Mouse (Mus musculus): ENCODE results near the gene Agxt2. TPM values are rescaled to one million over a fixed set of nuclear protein-coding genes. Genes with fewer than 3 reads are reported as not detected.

Agxt2 gene
- polyA plus RNA-seq, 1 experiment from 2014 or later: 4.3 TPM

GRCm38 (mm10) chr15:10413656-10414055, 55.3 kb downstream of the Agxt2 start:
- Histone ChIP-seq H3K27me3 (replicated peaks; ENCODE audit: control insufficient read depth, insufficient read depth, low read length) (no peaks in the 10 kb centered on the region), H3K4me2 (no peak overlapping the region), H3K4me1 (replicated peaks; ENCODE audit: control insufficient read depth, insufficient read depth, low read length) (no peaks in the 10 kb centered on the region), H3K9me3 (ENCODE audit: control insufficient read depth, low read length) (no peaks in the 10 kb centered on the region), H3K9ac (ENCODE audit: low read depth, low read length) (no peak overlapping the region), H3K4me3 (ENCODE audit: low read depth, low read length) (no peak overlapping the region), H3K36me3 (ENCODE audit: control insufficient read depth, insufficient read depth, low read length) (no peaks in the 10 kb centered on the region), H3K27ac (ENCODE audit: low read depth, low read length) (no peak overlapping the region)
- WGBS: 87% methylated on average over 6 of the region's 6 CpGs
- ATAC-seq (replicated peaks; ENCODE audit: low FRiP score): no peak
- DNase-seq (ENCODE audit: low spot score): no peak

- Histone ChIP-seq H3K9me3 (ENCODE audit: control insufficient read depth, low read length) (no peaks in the 10 kb centered on the region), H3K27me3 (replicated peaks; ENCODE audit: control insufficient read depth, insufficient read depth, low read length) (no peaks in the 10 kb centered on the region), H3K9ac (ENCODE audit: low read depth, low read length) (no peak overlapping the region), H3K36me3 (ENCODE audit: control insufficient read depth, insufficient read depth, low read length) (no peaks in the 10 kb centered on the region), H3K4me3 (ENCODE audit: low read depth, low read length) (no peak overlapping the region), H3K4me1 (replicated peaks; ENCODE audit: control insufficient read depth, insufficient read depth, low read length) (no peaks in the 10 kb centered on the region), H3K4me2 (no peak overlapping the region), H3K27ac (ENCODE audit: low read depth, low read length) (no peak overlapping the region)
- WGBS: 46% methylated on average over 7 of the region's 7 CpGs
- DNase-seq (ENCODE audit: low spot score) (no peak), ATAC-seq (replicated peaks; ENCODE audit: low FRiP score) (no peak)
These were observed 62.9 kb downstream of the Agxt2 start for GRCm38 (mm10) chr15:10421138-10421784.

- H3K4me3 ChIP-seq (ENCODE audit: low read depth, low read length): no peak overlapping the region
- H3K9ac ChIP-seq (ENCODE audit: low read depth, low read length): no peak overlapping the region
- WGBS: 84% methylated on average over 1 of the region's 1 CpGs
- H3K27ac ChIP-seq (ENCODE audit: low read depth, low read length): no peak overlapping the region
- H3K36me3 ChIP-seq (ENCODE audit: control insufficient read depth, insufficient read depth, low read length): no peaks in the 10 kb centered on the region
- DNase-seq (ENCODE audit: low spot score) (no peak), ATAC-seq (replicated peaks; ENCODE audit: low FRiP score) (no peak)
- no peaks in the 10 kb centered on the region for H3K9me3 ChIP-seq (ENCODE audit: control insufficient read depth, low read length)
- no peaks in the 10 kb centered on the region for H3K4me1 ChIP-seq (replicated peaks; ENCODE audit: control insufficient read depth, insufficient read depth, low read length)
- H3K27me3 ChIP-seq (replicated peaks; ENCODE audit: control insufficient read depth, insufficient read depth, low read length): no peaks in the 10 kb centered on the region
- H3K4me2 ChIP-seq: no peak overlapping the region
These were observed 63.4 kb downstream of the Agxt2 start for GRCm38 (mm10) chr15:10421785-10422144.

- ATAC-seq (replicated peaks; ENCODE audit: low FRiP score) (no peak), DNase-seq (ENCODE audit: low spot score) (no peak)
- Histone ChIP-seq H3K4me2 (no peak overlapping the region), H3K27ac (ENCODE audit: low read depth, low read length) (no peak overlapping the region), H3K9me3 (ENCODE audit: control insufficient read depth, low read length) (no peaks in the 10 kb centered on the region), H3K27me3 (replicated peaks; ENCODE audit: control insufficient read depth, insufficient read depth, low read length) (no peaks in the 10 kb centered on the region), H3K4me3 (ENCODE audit: low read depth, low read length) (no peak overlapping the region), H3K36me3 (ENCODE audit: control insufficient read depth, insufficient read depth, low read length) (no peaks in the 10 kb centered on the region), H3K9ac (ENCODE audit: low read depth, low read length) (no peak overlapping the region), H3K4me1 (replicated peaks; ENCODE audit: control insufficient read depth, insufficient read depth, low read length) (no peaks in the 10 kb centered on the region)
- 93% methylated on average over 6 of the region's 6 CpGs for WGBS
These were observed 67.8 kb downstream of the Agxt2 start for GRCm38 (mm10) chr15:10426124-10426523.

DNA sequence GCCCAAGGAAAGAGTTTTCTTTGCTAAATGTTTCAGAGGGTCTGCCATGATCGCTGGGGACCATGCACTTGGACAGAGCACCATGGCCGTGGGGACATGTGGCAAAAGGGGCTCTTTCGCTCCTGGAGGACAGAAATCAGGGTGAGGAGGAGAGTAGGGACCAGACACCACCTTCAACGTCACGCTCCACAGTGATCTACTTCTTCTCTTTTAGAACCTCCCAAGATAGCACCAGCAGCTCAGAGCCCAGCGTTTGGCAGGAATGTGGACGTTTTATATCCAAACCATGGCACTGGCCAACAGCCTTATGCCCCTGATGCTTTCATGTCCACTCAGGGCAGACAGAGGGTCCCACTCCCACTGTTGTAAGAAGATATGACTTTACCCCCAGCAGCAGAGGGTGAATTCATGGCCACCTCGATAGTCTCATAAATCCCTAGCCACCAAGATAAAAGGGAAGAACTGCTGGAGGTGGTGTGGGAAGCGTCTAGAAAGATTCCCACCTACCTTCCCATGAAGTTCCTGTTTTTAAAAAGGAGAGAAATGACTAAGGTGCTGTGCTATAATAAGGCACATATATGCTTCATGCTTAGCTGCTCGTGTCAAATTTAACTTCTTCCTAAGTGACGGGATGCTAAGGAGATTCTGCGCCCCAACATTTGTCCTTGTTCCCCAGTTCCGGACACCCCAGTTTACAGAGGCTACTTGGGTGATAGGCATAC, 68.4 kb downstream of the Agxt2 start:
- no peaks in the 10 kb centered on the region for H3K4me1 ChIP-seq (replicated peaks; ENCODE audit: control insufficient read depth, insufficient read depth, low read length)
- H3K36me3 ChIP-seq (ENCODE audit: control insufficient read depth, insufficient read depth, low read length): no peaks in the 10 kb centered on the region
- ATAC-seq (replicated peaks; ENCODE audit: low FRiP score): no peak
- no peak overlapping the region for H3K27ac ChIP-seq (ENCODE audit: low read depth, low read length)
- no peak overlapping the region for H3K4me3 ChIP-seq (ENCODE audit: low read depth, low read length)
- H3K27me3 ChIP-seq (replicated peaks; ENCODE audit: control insufficient read depth, insufficient read depth, low read length): no peaks in the 10 kb centered on the region
- no peaks in the 10 kb centered on the region for H3K9me3 ChIP-seq (ENCODE audit: control insufficient read depth, low read length)
- H3K4me2 ChIP-seq: no peak overlapping the region
- 85% methylated on average over 13 of the region's 13 CpGs for WGBS
- no peak overlapping the region for H3K9ac ChIP-seq (ENCODE audit: low read depth, low read length)
- no peak for DNase-seq (ENCODE audit: low spot score)

DNA sequence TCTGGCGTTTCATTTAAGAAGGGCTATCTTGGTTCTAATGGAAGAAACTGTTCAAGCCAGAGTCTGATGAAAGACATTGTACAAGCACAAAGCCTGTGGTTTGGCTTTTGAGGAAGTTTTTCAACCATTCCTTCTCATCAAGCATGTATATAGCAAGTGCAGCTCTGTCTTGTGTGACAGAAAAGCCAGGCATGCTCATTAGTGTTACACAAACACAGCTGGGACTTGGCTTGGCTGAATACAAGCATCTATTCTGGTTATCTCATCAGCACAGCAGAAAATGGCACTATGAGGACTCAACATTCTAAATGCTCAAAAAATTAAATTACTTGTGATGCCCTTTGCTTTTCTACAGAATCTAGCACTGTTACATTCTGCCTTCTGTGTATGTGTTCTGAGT, 78.6 kb downstream of the Agxt2 start:
- no peak overlapping the region for H3K4me3 ChIP-seq (ENCODE audit: low read depth, low read length)
- H3K27me3 ChIP-seq (replicated peaks; ENCODE audit: control insufficient read depth, insufficient read depth, low read length): no peaks in the 10 kb centered on the region
- no peak for ATAC-seq (replicated peaks; ENCODE audit: low FRiP score)
- H3K27ac ChIP-seq (ENCODE audit: low read depth, low read length): no peak overlapping the region
- no peaks in the 10 kb centered on the region for H3K4me1 ChIP-seq (replicated peaks; ENCODE audit: control insufficient read depth, insufficient read depth, low read length)
- H3K36me3 ChIP-seq (ENCODE audit: control insufficient read depth, insufficient read depth, low read length): no peaks in the 10 kb centered on the region
- 75% methylated on average over 1 of the region's 1 CpGs for WGBS
- no peak overlapping the region for H3K9ac ChIP-seq (ENCODE audit: low read depth, low read length)
- no peak overlapping the region for H3K4me2 ChIP-seq
- no peak for DNase-seq (ENCODE audit: low spot score)
- H3K9me3 ChIP-seq (ENCODE audit: control insufficient read depth, low read length): no peaks in the 10 kb centered on the region

- no peak overlapping the region for H3K4me2 ChIP-seq
- DNase-seq (ENCODE audit: low spot score): no peak
These were observed 81.6 kb downstream of the Agxt2 start for GRCm38 (mm10) chr15:10439963-10440362.

DNA sequence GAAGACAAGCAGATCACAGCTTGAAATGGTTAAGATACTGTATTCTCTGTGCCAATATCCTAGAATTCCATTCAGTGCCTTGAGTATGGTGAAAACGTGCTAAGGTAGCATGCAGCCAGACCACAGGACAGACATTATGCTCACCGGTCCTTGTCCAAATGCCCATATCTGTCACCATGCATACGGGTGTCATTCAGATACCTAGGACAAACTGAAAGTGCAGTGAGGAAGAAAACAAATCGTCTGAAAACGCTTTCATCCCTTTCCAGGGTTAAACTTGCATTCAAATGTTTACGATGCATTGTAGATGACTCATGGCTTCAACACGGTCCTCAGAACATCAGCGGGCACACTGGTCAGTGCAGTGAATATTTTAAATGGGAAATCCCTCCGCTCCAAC, 83.2 kb downstream of the Agxt2 start:
- no peaks in the 10 kb centered on the region for H3K4me1 ChIP-seq (replicated peaks; ENCODE audit: control insufficient read depth, insufficient read depth, low read length)
- WGBS: 86% methylated on average over 9 of the region's 9 CpGs
- no peaks in the 10 kb centered on the region for H3K9me3 ChIP-seq (ENCODE audit: control insufficient read depth, low read length)
- no peaks in the 10 kb centered on the region for H3K36me3 ChIP-seq (ENCODE audit: control insufficient read depth, insufficient read depth, low read length)
- H3K4me3 ChIP-seq (ENCODE audit: low read depth, low read length): no peak overlapping the region
- ATAC-seq (replicated peaks; ENCODE audit: low FRiP score) (no peak), DNase-seq (ENCODE audit: low spot score) (no peak)
- H3K4me2 ChIP-seq: no peak overlapping the region
- no peak overlapping the region for H3K27ac ChIP-seq (ENCODE audit: low read depth, low read length)
- H3K27me3 ChIP-seq (replicated peaks; ENCODE audit: control insufficient read depth, insufficient read depth, low read length): no peaks in the 10 kb centered on the region
- H3K9ac ChIP-seq (ENCODE audit: low read depth, low read length): no peak overlapping the region

More at GRCm38 (mm10) chr15:10439963-10440362, 81.6 kb downstream of the Agxt2 start:
- Histone ChIP-seq H3K4me3 (ENCODE audit: low read depth, low read length) (no peak overlapping the region), H3K9me3 (ENCODE audit: control insufficient read depth, low read length) (no peaks in the 10 kb centered on the region), H3K27ac (ENCODE audit: low read depth, low read length) (no peak overlapping the region), H3K36me3 (ENCODE audit: control insufficient read depth, insufficient read depth, low read length) (no peaks in the 10 kb centered on the region), H3K4me1 (replicated peaks; ENCODE audit: control insufficient read depth, insufficient read depth, low read length) (no peaks in the 10 kb centered on the region), H3K27me3 (replicated peaks; ENCODE audit: control insufficient read depth, insufficient read depth, low read length) (no peaks in the 10 kb centered on the region), H3K9ac (ENCODE audit: low read depth, low read length) (no peak overlapping the region)
- WGBS: 79% methylated on average over 6 of the region's 6 CpGs
- no peak for ATAC-seq (replicated peaks; ENCODE audit: low FRiP score)

DNA sequence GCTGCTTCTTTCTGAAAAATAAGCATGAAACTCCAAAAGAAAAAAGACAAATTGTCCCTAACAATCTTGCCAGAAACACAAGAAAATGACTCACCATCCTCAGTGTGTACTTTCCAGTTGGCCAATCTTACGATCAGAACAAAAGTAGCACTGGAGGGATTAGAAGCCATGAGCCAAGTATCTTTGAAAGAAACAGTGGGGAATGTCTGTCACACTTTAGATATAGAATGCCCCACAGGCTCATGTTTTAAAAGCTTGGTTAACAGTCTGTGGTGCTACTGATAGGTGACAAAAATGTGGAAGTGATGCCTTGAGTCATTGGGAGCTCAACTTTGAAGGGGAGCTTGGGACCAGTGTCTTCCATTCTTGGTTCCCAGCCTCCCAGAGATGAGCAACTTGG, 83.9 kb downstream of the Agxt2 start:
- Histone ChIP-seq H3K4me1 (replicated peaks; ENCODE audit: control insufficient read depth, insufficient read depth, low read length) (no peaks in the 10 kb centered on the region), H3K27ac (ENCODE audit: low read depth, low read length) (no peak overlapping the region), H3K4me2 (no peak overlapping the region), H3K27me3 (replicated peaks; ENCODE audit: control insufficient read depth, insufficient read depth, low read length) (no peaks in the 10 kb centered on the region), H3K4me3 (ENCODE audit: low read depth, low read length) (no peak overlapping the region), H3K9me3 (ENCODE audit: control insufficient read depth, low read length) (no peaks in the 10 kb centered on the region), H3K36me3 (ENCODE audit: control insufficient read depth, insufficient read depth, low read length) (no peaks in the 10 kb centered on the region), H3K9ac (ENCODE audit: low read depth, low read length) (no peak overlapping the region)
- DNase-seq (ENCODE audit: low spot score) (no peak), ATAC-seq (replicated peaks; ENCODE audit: low FRiP score) (no peak)
- 91% methylated on average over 1 of the region's 1 CpGs for WGBS

Data from liver, embryonic 11.5 days (tissue).